Mouse (Mus musculus) spleen, adult 2 months (tissue): ENCODE results near the gene Usp7.

ENCODE experiments used
- CTCF ChIP-seq: fragments of 200-500 bp; IDR thresholded peaks from 2 replicates; pipeline ENCODE4 v1.5.1; 2011; ENCODE audit warnings: mild to moderate bottlenecking, inconsistent platforms; ENCODE audit not compliant: insufficient read depth, insufficient read length, insufficient replicate concordance; ENCODE audit errors: extremely low read depth
- POLR2A ChIP-seq: fragments of 200-500 bp; IDR thresholded peaks from 2 replicates; pipeline ENCODE4 v1.6.1; 2011; ENCODE audit warnings: low read depth, low read length, inconsistent platforms

DNA sequence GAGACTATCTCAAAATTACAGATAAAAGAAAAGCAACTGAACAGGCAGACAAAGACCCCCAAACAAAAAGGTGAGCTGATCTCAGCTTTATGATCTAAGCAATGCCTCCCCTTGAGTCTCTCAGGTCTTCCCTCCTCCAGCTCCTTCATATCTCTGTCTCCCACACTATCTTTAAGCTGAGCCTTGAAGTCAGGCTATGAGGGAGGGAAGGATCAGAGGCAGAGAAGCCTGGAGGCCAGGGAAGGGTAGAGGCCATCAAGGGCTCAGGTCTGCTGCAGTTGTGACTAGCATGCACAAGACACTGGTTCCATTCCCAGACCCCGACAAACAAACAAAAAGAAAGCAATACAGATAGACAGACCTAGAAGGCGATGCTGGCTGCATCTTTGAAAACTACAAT lies 30.2 kb downstream of the Usp7 start:
- no peak for TF ChIP-seq CTCF
- TF ChIP-seq POLR2A = no peak
